9 mouse cellular contexts compared by ENCODE assay signal in the genomic region with DNA sequence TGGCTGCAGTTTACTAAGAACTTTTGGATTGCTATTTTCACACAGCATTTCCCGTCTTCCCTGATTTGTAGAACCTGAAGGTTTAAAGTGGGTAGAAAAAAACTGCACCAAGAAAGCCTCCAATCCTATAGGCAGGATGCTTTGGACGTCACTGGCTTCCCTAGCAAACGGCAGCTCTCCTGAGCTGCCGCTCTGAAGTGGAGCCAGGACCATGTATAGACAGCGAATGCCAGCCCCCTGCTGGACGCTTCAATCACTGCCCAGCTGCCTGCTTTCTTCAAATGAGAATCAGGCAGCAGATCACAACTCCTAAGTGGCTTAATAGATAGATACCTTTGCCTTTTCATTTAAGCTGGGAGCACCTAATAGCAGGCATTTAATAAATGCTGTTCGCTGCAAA. TPM values are rescaled to one million over a fixed set of nuclear protein-coding genes. Genes with fewer than 3 reads are reported as not detected.
DNase-seq lines count a peak whose midpoint lies in the region; ATAC-seq and TF ChIP-seq lines count a peak whose summit lies in the region.
"Had no signal": no experiment of that assay in that cellular context is flagged by ENCODE, and none has a peak within 500 bp of the region (broad histone marks: within the 10 kb centered on the region; RNA-seq: fewer than 3 reads in every experiment).

A gene (minus strand): TSS at position 12 of the 400 bp plus-strand sequence.

- no peak within 1 kb of the TSS for H3K9ac ChIP-seq in embryonic facial prominence, embryonic 13.5 days
- H3K9ac ChIP-seq in hindbrain, embryonic 15.5 days: no peak within 1 kb of the TSS
- no peak within 1 kb of the TSS for H3K9ac ChIP-seq in lung, postnatal 0 days (replicated peaks; ENCODE audit: low read depth)
- H3K9ac ChIP-seq: heart, embryonic 13.5 days had no signal

- H3K4me1 ChIP-seq in embryonic facial prominence, embryonic 13.5 days: no peaks in the 10 kb centered on the region
- no peaks in the 10 kb centered on the region for H3K4me1 ChIP-seq in hindbrain, embryonic 15.5 days (replicated peaks)
- H3K4me1 ChIP-seq in lung, postnatal 0 days (ENCODE audit: insufficient read depth, low read depth, low read length): no peaks in the 10 kb centered on the region
- H3K4me1 ChIP-seq: heart, embryonic 13.5 days had no signal

- DNase-seq in ES-CJ7 (ENCODE audit: low read depth, low spot score): peak; percentile 49
- peak; percentile 23 to 31 for DNase-seq in adrenal gland, adult 18-20 months (ENCODE audit: low spot score in 2 of 2)
- DNase-seq in layer of hippocampus, adult 9-11 months: peak; percentile 19
- peak; percentile 81 for DNase-seq in lung, postnatal 0 days (ENCODE audit: low spot score)
- DNase-seq in retina, postnatal 7 days (ENCODE audit: low read depth, low spot score): peak; percentile 19
- DNase-seq in spleen, postnatal 36 days (ENCODE audit: low spot score in 2 of 2): no peak

- no peaks in the 10 kb centered on the region for H3K36me3 ChIP-seq in embryonic facial prominence, embryonic 13.5 days
- H3K36me3 ChIP-seq in hindbrain, embryonic 15.5 days: no peaks in the 10 kb centered on the region
- H3K36me3 ChIP-seq in lung, postnatal 0 days (ENCODE audit: insufficient read depth, low read length): no peaks in the 10 kb centered on the region
- H3K36me3 ChIP-seq: heart, embryonic 13.5 days had no signal

- no peak within 1 kb of the TSS for H3K4me3 ChIP-seq in embryonic facial prominence, embryonic 13.5 days
- no peak within 1 kb of the TSS for H3K4me3 ChIP-seq in hindbrain, embryonic 15.5 days
- no peak within 1 kb of the TSS for H3K4me3 ChIP-seq in lung, postnatal 0 days (ENCODE audit: low read depth, low read length)
- H3K4me3 ChIP-seq: heart, embryonic 13.5 days had no signal

- peak; percentile 69 for TF ChIP-seq CTCF in lung, postnatal 0 days (IDR thresholded peaks at IDR 0.05)

- TF ChIP-seq EP300 in lung, postnatal 0 days (IDR thresholded peaks at IDR 0.05): no peak

- H3K4me2 ChIP-seq in embryonic facial prominence, embryonic 13.5 days: 0 out of 2 replicates have a peak within 1 kb of the TSS, but pooled peaks have one; percentile 7
- H3K4me2 ChIP-seq in hindbrain, embryonic 15.5 days: no peak within 1 kb of the TSS; the same call in 1 of the 2 replicates
- H3K4me2 ChIP-seq in lung, postnatal 0 days (replicated peaks; ENCODE audit: low read depth, low read length): no peak within 1 kb of the TSS
- H3K4me2 ChIP-seq: heart, embryonic 13.5 days had no signal

- no peaks in the 10 kb centered on the region for H3K9me3 ChIP-seq in embryonic facial prominence, embryonic 13.5 days
- H3K9me3 ChIP-seq in hindbrain, embryonic 15.5 days: no peaks in the 10 kb centered on the region
- H3K9me3 ChIP-seq in lung, postnatal 0 days (ENCODE audit: low read length): no peaks in the 10 kb centered on the region
- H3K9me3 ChIP-seq: heart, embryonic 13.5 days had no signal

- 0 out of 2 replicates have a peak, but pooled peaks have one; percentile 62 for ATAC-seq in embryonic facial prominence, embryonic 13.5 days (ENCODE audit: insufficient number of reproducible peaks, insufficient read depth, low FRiP score, low TSS enrichment, low read depth)
- peak; percentile 90 for ATAC-seq in hindbrain, embryonic 15.5 days (ENCODE audit: low FRiP score, low read depth)
- peak; percentile 94 for ATAC-seq in lung, postnatal 0 days

- H3K27ac ChIP-seq in embryonic facial prominence, embryonic 13.5 days: no peak within 1 kb of the TSS
- H3K27ac ChIP-seq in hindbrain, embryonic 15.5 days (replicated peaks): no peak within 1 kb of the TSS
- no peak within 1 kb of the TSS for H3K27ac ChIP-seq in lung, postnatal 0 days (ENCODE audit: low read length)
- H3K27ac ChIP-seq: heart, embryonic 13.5 days had no signal

- H3K27me3 ChIP-seq in embryonic facial prominence, embryonic 13.5 days: peaks cover 50% of the 10 kb centered on the region
- H3K27me3 ChIP-seq in hindbrain, embryonic 15.5 days: peaks cover 2% of the 10 kb centered on the region; the same call in 1 of the 2 replicates
- no peaks in the 10 kb centered on the region for H3K27me3 ChIP-seq in lung, postnatal 0 days (replicated peaks; ENCODE audit: insufficient read depth, low read length)

- WGBS in embryonic facial prominence, embryonic 13.5 days: 19% methylated on average over 7 of the region's 7 CpGs
- whole genome bisulfite sequencing in hindbrain, embryonic 15.5 days: 18% methylated on average over 7 of the region's 7 CpGs
- WGBS in lung, postnatal 0 days: 18% methylated on average over 7 of the region's 7 CpGs

RNA-seq across cellular contexts. Expression of the gene that starts here (rescaled TPM):
- total RNA-seq in adrenal gland, adult 18-20 months (2021): 1 to 10 TPM; 4.0 to 4.1 TPM
- 0.47 and 0.62 TPM in 2 replicates for polyA plus RNA-seq in embryonic facial prominence, embryonic 13.5 days (2015; fragmentation: Nextera tagmentation; extraction: Ambion mirVana)
- 1.2 and 2.7 TPM in 2 replicates for polyA plus RNA-seq in hindbrain, embryonic 15.5 days (2015; fragmentation: Nextera tagmentation; extraction: Ambion mirVana)
- polyA plus RNA-seq in lung, postnatal 0 days (2015; fragmentation: Nextera tagmentation; extraction: Ambion mirVana): 0.32 and 0.61 TPM in 2 replicates
- polyA plus RNA-seq: heart, embryonic 13.5 days had no signal

Comparison
In these comparisons a context has a peak if more than half of its experiments do, and no peak if none do; other contexts are left out.
1. Peak in ATAC-seq and H3K4me2 ChIP-seq in embryonic facial prominence, embryonic 13.5 days; RNA of the gene not detected or under 1 TPM.
2. Peak in DNase-seq and ATAC-seq in lung, postnatal 0 days; RNA of the gene not detected or under 1 TPM.
3. DNase-seq: peak in ES-CJ7 (single experiment), adrenal gland, adult 18-20 months (2 of 2), layer of hippocampus, adult 9-11 months (single experiment) and retina, postnatal 7 days (single experiment); none in spleen, postnatal 36 days (0 of 2).
4. Peak in every context shown above with its lines, with median percentiles within 50 percentile points of each other: ATAC-seq.